Mouse (Mus musculus) heart, embryonic 13.5 days (tissue): Measurements from ENCODE around the gene Lrrtm4. TPM values are rescaled to one million over a fixed set of nuclear protein-coding genes. Genes with fewer than 3 reads are reported as not detected.

Experiments used
- ATAC-seq: fragments of 200-750 bp; cut with Nextera tagmentation; 2 replicates; pipeline ENCODE4 v1.8.0; 2017; ENCODE audit warnings: moderate TSS enrichment; ENCODE audit not compliant: insufficient number of reproducible peaks, low FRiP score, low TSS enrichment; ENCODE audit errors: extremely low read depth
- H3K27ac ChIP-seq: fragments of 300-500 bp; sonication (generic); replicated peaks from 2 replicates; pipeline ENCODE4 v1.5.1; 2015; ENCODE audit warnings: moderate library complexity, mild to moderate bottlenecking, inconsistent platforms
- H3K27me3 ChIP-seq: fragments of 300-500 bp; sonication (generic); replicated peaks from 2 replicates; pipeline ENCODE4 v1.6.1; 2015; ENCODE audit warnings: mild to moderate bottlenecking, inconsistent platforms
- H3K36me3 ChIP-seq: fragments of 300-500 bp; sonication (generic); 2 replicates; pipeline ENCODE4 v1.6.1; 2015; ENCODE audit warnings: mild to moderate bottlenecking, inconsistent platforms
- H3K4me1 ChIP-seq: fragments of 300-500 bp; sonication (generic); 2 replicates; pipeline ENCODE4 v1.6.1; 2015; ENCODE audit warnings: inconsistent platforms
- H3K4me2 ChIP-seq: fragments of 300-500 bp; sonication (generic); 2 replicates; pipeline ENCODE4 v1.6.1; 2015; ENCODE audit warnings: inconsistent platforms, mild to moderate bottlenecking, moderate library complexity
- H3K4me3 ChIP-seq: fragments of 300-500 bp; sonication (generic); 2 replicates; pipeline ENCODE4 v1.5.1; 2015; ENCODE audit warnings: moderate library complexity, mild to moderate bottlenecking, inconsistent platforms
- H3K9ac ChIP-seq: fragments of 300-500 bp; sonication (generic); 2 replicates; pipeline ENCODE4 v1.6.1; 2015; ENCODE audit warnings: inconsistent platforms, mild to moderate bottlenecking, moderate library complexity
- H3K9me3 ChIP-seq: fragments of 300-500 bp; sonication (generic); 2 replicates; pipeline ENCODE4 v1.6.1; 2016; ENCODE audit warnings: inconsistent platforms
- WGBS: fragments of 180-500 bp; shearing (Covaris S2); methylation state at CpG from one replicate; pipeline ENCODE4 v1.1.7; 2015; ENCODE audit warnings: mixed read lengths; 5-methylcytosine and 5-hydroxymethylcytosine counted together
- polyA plus RNA-seq: library from polyadenylated mRNA; unstranded; fragments of >200 nt; fragmentation: Nextera tagmentation; extraction: Ambion mirVana; gene quantifications from 2 replicates; pipeline ENCODE4 v1.2.1, GENCODE M21; 2015

Lrrtm4 gene
- polyA plus RNA-seq, 1 experiment from 2014 or later = 0.67 TPM

GRCm38 (mm10) chr6:80733416-80733815 lies 714.7 kb downstream of the Lrrtm4 start:
- no peaks in the 10 kb centered on the region for H3K36me3 ChIP-seq
- no peaks in the 10 kb centered on the region for H3K4me1 ChIP-seq
- H3K4me2 ChIP-seq = no peak overlapping the region
- H3K27me3 ChIP-seq = no peaks in the 10 kb centered on the region
- no peak overlapping the region for H3K4me3 ChIP-seq
- H3K9ac ChIP-seq = no peak overlapping the region
- no peak for ATAC-seq
- no peaks in the 10 kb centered on the region for H3K9me3 ChIP-seq
- 81% methylated on average over 3 of the region's 3 CpGs for WGBS
- H3K27ac ChIP-seq = no peak overlapping the region

DNA sequence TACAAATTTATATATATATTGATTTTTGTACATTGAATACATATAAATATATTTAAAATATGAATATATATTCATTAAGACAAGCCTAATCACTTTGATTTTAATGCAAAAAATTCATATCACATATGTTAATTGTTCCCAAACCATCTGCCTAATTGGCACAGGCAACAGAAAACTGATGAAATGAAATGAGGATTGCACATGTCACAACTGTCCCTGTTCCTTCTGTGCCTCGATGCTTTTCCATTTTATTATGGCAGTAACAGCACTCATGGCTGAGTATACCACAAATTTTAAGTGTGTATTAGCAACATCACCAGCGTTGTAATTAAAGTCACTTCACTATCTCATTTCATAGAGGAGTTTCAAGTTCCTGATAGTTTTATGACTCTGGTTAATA lies 732.1 kb downstream of the Lrrtm4 start:
- H3K27me3 ChIP-seq = no peaks in the 10 kb centered on the region
- ATAC-seq = no peak
- WGBS = 72% methylated on average over 2 of the region's 2 CpGs

GRCm38 (mm10) chr6:80760641-80761204 lies 742.0 kb downstream of the Lrrtm4 start:
- H3K4me1 ChIP-seq = no peaks in the 10 kb centered on the region
- no peaks in the 10 kb centered on the region for H3K27me3 ChIP-seq
- no peak for ATAC-seq
- no peak overlapping the region for H3K4me3 ChIP-seq
- WGBS = 71% methylated on average over 5 of the region's 5 CpGs
- no peak overlapping the region for H3K4me2 ChIP-seq
- H3K36me3 ChIP-seq = no peaks in the 10 kb centered on the region
- H3K27ac ChIP-seq = no peak overlapping the region
- no peak overlapping the region for H3K9ac ChIP-seq
- H3K9me3 ChIP-seq = no peaks in the 10 kb centered on the region

More for the DNA sequence above, 732.1 kb downstream of the Lrrtm4 start:
- H3K9me3 ChIP-seq = no peaks in the 10 kb centered on the region
- no peak overlapping the region for H3K9ac ChIP-seq
- no peak overlapping the region for H3K4me3 ChIP-seq
- no peaks in the 10 kb centered on the region for H3K36me3 ChIP-seq
- no peaks in the 10 kb centered on the region for H3K4me1 ChIP-seq
- no peak overlapping the region for H3K27ac ChIP-seq
- H3K4me2 ChIP-seq = no peak overlapping the region

DNA sequence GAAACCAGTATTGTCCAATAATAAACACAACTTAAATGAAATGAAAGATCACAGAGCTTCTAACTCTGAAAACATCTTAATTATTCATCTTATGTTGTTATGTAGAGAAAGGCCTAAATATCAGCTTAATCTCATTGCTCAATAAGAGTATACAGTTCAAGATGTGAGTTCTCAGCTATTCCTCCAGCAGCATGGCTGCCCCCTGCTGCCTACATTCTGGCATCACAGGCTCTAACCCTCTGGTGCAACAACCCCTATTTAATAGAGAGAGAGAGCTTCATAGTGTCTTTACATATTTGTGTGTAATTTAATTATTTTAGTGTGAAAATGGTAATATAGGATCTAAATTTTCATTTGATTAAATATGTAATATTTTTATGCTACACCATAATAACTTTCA lies 767.6 kb downstream of the Lrrtm4 start:
- Histone ChIP-seq H3K27me3 (no peaks in the 10 kb centered on the region), H3K27ac (no peak overlapping the region), H3K9ac (no peak overlapping the region), H3K9me3 (no peaks in the 10 kb centered on the region), H3K4me2 (no peak overlapping the region), H3K36me3 (no peaks in the 10 kb centered on the region), H3K4me1 (no peaks in the 10 kb centered on the region), H3K4me3 (no peak overlapping the region)
- no peak for ATAC-seq

GRCm38 (mm10) chr6:80823753-80824152 lies 805.1 kb downstream of the Lrrtm4 start:
- H3K9ac ChIP-seq = no peak overlapping the region
- H3K4me3 ChIP-seq = no peak overlapping the region
- no peaks in the 10 kb centered on the region for H3K27me3 ChIP-seq
- H3K9me3 ChIP-seq = no peaks in the 10 kb centered on the region
- no peak overlapping the region for H3K4me2 ChIP-seq
- H3K4me1 ChIP-seq = no peaks in the 10 kb centered on the region
- ATAC-seq = no peak
- H3K27ac ChIP-seq = no peak overlapping the region
- H3K36me3 ChIP-seq = no peaks in the 10 kb centered on the region
- 73% methylated on average over 5 of the region's 5 CpGs for WGBS

DNA sequence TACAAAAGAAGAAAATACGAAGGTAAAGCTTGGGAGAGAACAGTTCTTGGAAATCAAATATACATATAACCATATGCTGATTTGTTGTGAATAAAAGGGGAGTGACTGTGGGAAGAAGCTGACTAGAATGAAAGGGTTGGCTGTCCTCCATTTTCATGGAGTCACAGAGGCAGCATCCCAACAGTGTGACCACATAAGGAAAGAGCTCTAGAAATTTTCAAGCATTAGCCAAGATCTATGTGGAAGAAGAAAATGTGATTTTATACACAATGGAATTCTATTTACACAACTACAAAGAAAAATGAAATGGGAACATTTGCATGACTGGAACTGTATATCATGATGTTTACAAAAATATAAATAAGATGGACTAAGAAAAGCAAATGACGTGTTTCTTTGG lies 821.1 kb downstream of the Lrrtm4 start:
- no peaks in the 10 kb centered on the region for H3K36me3 ChIP-seq
- H3K9me3 ChIP-seq = no peaks in the 10 kb centered on the region
- H3K4me2 ChIP-seq = no peak overlapping the region
- H3K4me1 ChIP-seq = no peaks in the 10 kb centered on the region
- ATAC-seq = no peak
- no peak overlapping the region for H3K9ac ChIP-seq
- H3K27ac ChIP-seq = no peak overlapping the region
- no peak overlapping the region for H3K4me3 ChIP-seq
- 74% methylated on average over 2 of the region's 2 CpGs for WGBS
- no peaks in the 10 kb centered on the region for H3K27me3 ChIP-seq

- H3K4me1 ChIP-seq = no peaks in the 10 kb centered on the region
Measured at GRCm38 (mm10) chr6:80845294-80845693, 826.6 kb downstream of the Lrrtm4 start.

GRCm38 (mm10) chr6:80856910-80857543 lies 838.4 kb downstream of the Lrrtm4 start:
- Histone ChIP-seq H3K4me3 (no peak overlapping the region), H3K4me2 (no peak overlapping the region), H3K4me1 (no peaks in the 10 kb centered on the region), H3K36me3 (no peaks in the 10 kb centered on the region), H3K27me3 (no peaks in the 10 kb centered on the region), H3K9ac (no peak overlapping the region), H3K27ac (no peak overlapping the region), H3K9me3 (no peaks in the 10 kb centered on the region)
- ATAC-seq = no peak
- 74% methylated on average over 13 of the region's 13 CpGs for WGBS

More at GRCm38 (mm10) chr6:80845294-80845693, 826.6 kb downstream of the Lrrtm4 start:
- Histone ChIP-seq H3K9ac (no peak overlapping the region), H3K4me3 (no peak overlapping the region), H3K27ac (no peak overlapping the region), H3K36me3 (no peaks in the 10 kb centered on the region), H3K4me2 (no peak overlapping the region), H3K9me3 (no peaks in the 10 kb centered on the region), H3K27me3 (no peaks in the 10 kb centered on the region)
- ATAC-seq = no peak
- 76% methylated on average over 6 of the region's 6 CpGs for WGBS

Other genes starting within 250 kb of the Lrrtm4 start
- not detected in 2 replicates for gene Gm20594, start 201.0 kb upstream of the Lrrtm4 start, polyA plus RNA-seq